Mouse (Mus musculus) midbrain, embryonic 10.5 days (tissue): ENCODE data around the gene Olfr1016. TPM values are rescaled to one million over a fixed set of nuclear protein-coding genes. Genes with fewer than 3 reads are reported as not detected.

ENCODE experiments used
- polyA plus RNA-seq: library from polyadenylated mRNA; unstranded; fragments of >200 nt; fragmentation: Nextera tagmentation; extraction: Ambion mirVana; gene quantifications from 2 replicates; pipeline ENCODE4 v1.2.1, GENCODE M21; 2016

Olfr1016 gene
- polyA plus RNA-seq, 1 experiment from 2014 or later, result not detected

Other genes with a start within 250 kb of the Olfr1016 start
- gene Olfr996, start 223.3 kb downstream of the Olfr1016 start, polyA plus RNA-seq, result not detected in 2 replicates
- gene Olfr998, start 213.6 kb downstream of the Olfr1016 start, polyA plus RNA-seq, result not detected in 2 replicates
- gene Olfr1000, start 190.6 kb downstream of the Olfr1016 start, polyA plus RNA-seq, result not detected in 2 replicates
- not detected in 2 replicates for gene Olfr1002, start 151.8 kb downstream of the Olfr1016 start, polyA plus RNA-seq
- gene Olfr154, start 138.1 kb downstream of the Olfr1016 start, polyA plus RNA-seq, result not detected in 2 replicates
- gene Olfr1006, start 123.8 kb downstream of the Olfr1016 start, polyA plus RNA-seq, result not detected in 2 replicates
- gene Olfr1008, start 113.1 kb downstream of the Olfr1016 start, polyA plus RNA-seq, result not detected in 2 replicates
- not detected in 2 replicates for gene Olfr1009, start 87.1 kb downstream of the Olfr1016 start, polyA plus RNA-seq
- gene Olfr1012, start 39.8 kb downstream of the Olfr1016 start, polyA plus RNA-seq, result not detected in 2 replicates
- gene Olfr1013, start 35.4 kb downstream of the Olfr1016 start, polyA plus RNA-seq, result not detected in 2 replicates
- not detected in 2 replicates for gene Olfr1014, start 29.8 kb downstream of the Olfr1016 start, polyA plus RNA-seq
- gene Olfr1015, start 20.5 kb downstream of the Olfr1016 start, polyA plus RNA-seq, result not detected in 2 replicates
- gene Olfr1018, start 15.9 kb upstream of the Olfr1016 start, polyA plus RNA-seq, result not detected in 2 replicates
- gene Olfr1019, start 42.9 kb upstream of the Olfr1016 start, polyA plus RNA-seq, result not detected in 2 replicates
- not detected in 2 replicates for gene Olfr1020, start 44.5 kb upstream of the Olfr1016 start, polyA plus RNA-seq
- gene Olfr1022, start 66.0 kb upstream of the Olfr1016 start, polyA plus RNA-seq, result not detected in 2 replicates
- not detected in 2 replicates for gene Olfr1023, start 83.1 kb upstream of the Olfr1016 start, polyA plus RNA-seq
- gene Olfr1024, start 102.5 kb upstream of the Olfr1016 start, polyA plus RNA-seq, result not detected in 2 replicates
- gene Olfr1025-ps1, start 112.6 kb upstream of the Olfr1016 start, polyA plus RNA-seq, result not detected in 2 replicates
- gene Olfr1026, start 119.0 kb upstream of the Olfr1016 start, polyA plus RNA-seq, result not detected in 2 replicates
- not detected in 2 replicates for gene Olfr1028, start 147.9 kb upstream of the Olfr1016 start, polyA plus RNA-seq
- gene Olfr1029, start 171.4 kb upstream of the Olfr1016 start, polyA plus RNA-seq, result not detected in 2 replicates
- not detected in 2 replicates for gene Olfr1030, start 176.7 kb upstream of the Olfr1016 start, polyA plus RNA-seq
- gene Olfr1031, start 187.8 kb upstream of the Olfr1016 start, polyA plus RNA-seq, result not detected in 2 replicates
- not detected in 2 replicates for gene Olfr1032, start 203.0 kb upstream of the Olfr1016 start, polyA plus RNA-seq
- not detected in 2 replicates for gene Olfr1033, start 218.1 kb upstream of the Olfr1016 start, polyA plus RNA-seq
- gene Olfr1034, start 243.3 kb upstream of the Olfr1016 start, polyA plus RNA-seq, result not detected in 2 replicates